Mouse (Mus musculus) A20 (cell line): ENCODE results near the gene Ctnnbip1.

Experiments
- DNase-seq: peaks from one replicate; pipeline ENCODE4 v3.0.0-alpha.2; 2011; ENCODE audit warnings: low read depth, low spot score

Ctnnbip1 gene

GRCm38 (mm10) chr4:149518351-149519220, 550 bp downstream of the Ctnnbip1 start:
- DNase-seq = peak; percentile 42

- DNase-seq = no peak
Measured at GRCm38 (mm10) chr4:149521258-149521657, 3.2 kb downstream of the Ctnnbip1 start.

GRCm38 (mm10) chr4:149523961-149524360, 5.9 kb downstream of the Ctnnbip1 start:
- DNase-seq = no peak

GRCm38 (mm10) chr4:149525170-149525569, 7.1 kb downstream of the Ctnnbip1 start:
- no peak for DNase-seq

DNA sequence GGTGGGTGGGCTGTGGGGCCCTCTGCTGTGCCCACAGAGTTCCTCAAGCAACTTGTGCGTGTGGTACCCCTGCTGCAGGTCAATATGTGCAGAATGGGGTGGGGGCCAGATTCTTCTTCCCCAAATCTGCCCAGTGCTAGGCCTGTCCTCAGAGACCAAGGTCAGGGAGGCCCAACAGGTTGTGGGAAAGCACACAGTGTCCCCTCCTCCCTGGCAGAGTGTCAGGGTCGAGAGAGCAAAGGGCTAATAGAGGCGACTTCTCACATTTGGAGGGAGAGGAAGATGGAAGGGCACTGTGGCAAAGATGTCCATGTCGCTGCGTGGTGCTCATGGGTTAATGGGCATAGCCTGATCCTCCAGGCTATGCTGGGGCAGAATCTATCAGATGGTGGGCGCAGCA, 7.8 kb downstream of the Ctnnbip1 start:
- no peak for DNase-seq

- DNase-seq = no peak
Measured at GRCm38 (mm10) chr4:149526330-149526729, 8.3 kb downstream of the Ctnnbip1 start.

- DNase-seq = no peak
Measured at GRCm38 (mm10) chr4:149527621-149528354, 9.8 kb downstream of the Ctnnbip1 start.

- no peak for DNase-seq
Measured at GRCm38 (mm10) chr4:149529691-149530090, 11.7 kb downstream of the Ctnnbip1 start.

- DNase-seq = no peak
Measured at GRCm38 (mm10) chr4:149539441-149539840, 21.4 kb downstream of the Ctnnbip1 start.

- no peak for DNase-seq
Measured at GRCm38 (mm10) chr4:149541935-149542334, 23.9 kb downstream of the Ctnnbip1 start.

DNA sequence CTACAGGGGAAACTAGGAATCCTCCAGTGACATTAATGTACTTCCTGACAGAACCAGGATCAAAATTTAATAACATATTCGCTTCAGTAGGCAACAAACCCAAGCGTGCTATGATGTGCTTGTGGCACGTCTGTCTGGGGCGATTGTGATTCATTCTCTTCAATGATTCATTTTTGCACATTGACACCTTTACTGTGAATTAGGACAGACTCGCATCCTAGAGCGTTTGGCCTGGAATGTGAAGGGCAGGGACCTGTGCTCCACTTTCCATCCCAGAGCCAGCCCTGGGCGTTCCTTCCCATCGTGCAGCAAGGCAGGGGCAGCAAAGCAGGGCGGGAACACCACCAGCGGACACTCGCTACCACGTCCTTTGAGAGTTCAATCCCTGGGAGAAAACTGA, 24.4 kb downstream of the Ctnnbip1 start:
- DNase-seq = no peak

- peak; percentile 79 for DNase-seq
Measured at GRCm38 (mm10) chr4:149542927-149543553, 25.0 kb downstream of the Ctnnbip1 start.

DNA sequence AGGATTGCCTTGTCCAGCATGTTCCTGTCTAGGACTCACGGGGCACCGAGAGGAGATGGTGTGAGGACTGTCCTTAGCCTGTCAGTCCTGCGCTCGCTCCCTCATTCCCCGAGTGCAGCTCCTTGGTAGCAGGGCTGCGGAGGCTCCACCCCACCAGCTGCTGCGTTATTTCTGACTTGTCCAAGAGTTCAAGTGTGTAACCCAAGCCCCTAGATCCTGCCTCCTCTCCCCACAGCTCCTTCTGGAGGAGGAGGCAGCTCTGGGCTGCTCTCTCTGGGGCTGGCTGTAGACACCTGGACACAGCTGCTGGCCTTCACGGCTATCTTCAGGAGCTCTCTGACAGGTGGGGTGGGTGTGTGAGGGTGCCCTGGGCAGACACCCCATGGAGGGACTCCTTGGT, 26.9 kb downstream of the Ctnnbip1 start:
- DNase-seq = no peak

- DNase-seq = no peak
Measured at GRCm38 (mm10) chr4:149546797-149547444, 28.9 kb downstream of the Ctnnbip1 start.

GRCm38 (mm10) chr4:149547523-149547922, 29.5 kb downstream of the Ctnnbip1 start:
- DNase-seq = no peak

- DNase-seq = peak; percentile 77
Measured at GRCm38 (mm10) chr4:149549221-149549925, 31.3 kb downstream of the Ctnnbip1 start.

GRCm38 (mm10) chr4:149550866-149551265, 32.8 kb downstream of the Ctnnbip1 start:
- DNase-seq = no peak

- no peak for DNase-seq
Measured at GRCm38 (mm10) chr4:149551696-149552095, 33.7 kb downstream of the Ctnnbip1 start.

GRCm38 (mm10) chr4:149553834-149554233, 35.8 kb downstream of the Ctnnbip1 start:
- DNase-seq = no peak

DNA sequence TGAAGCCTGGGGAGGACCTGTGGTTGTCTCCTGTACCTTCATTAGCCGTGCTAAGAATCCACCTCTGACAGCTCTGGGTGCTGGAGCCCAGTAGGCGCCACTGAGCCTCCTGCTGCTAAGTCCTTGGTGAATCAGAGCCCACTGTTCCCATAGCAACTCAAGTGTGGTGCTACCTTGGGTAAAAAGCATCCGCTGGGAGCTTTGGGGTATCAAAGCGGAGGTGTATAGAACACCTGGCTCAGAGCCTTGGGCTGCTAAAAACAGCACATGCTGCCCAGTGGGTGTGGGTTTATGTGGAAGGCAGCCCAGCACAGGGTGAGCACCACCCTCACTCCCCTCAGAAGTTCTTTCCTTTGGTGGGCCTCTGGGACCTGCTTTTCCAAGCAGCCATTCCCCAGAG, 38.1 kb downstream of the Ctnnbip1 start:
- no peak for DNase-seq

DNA sequence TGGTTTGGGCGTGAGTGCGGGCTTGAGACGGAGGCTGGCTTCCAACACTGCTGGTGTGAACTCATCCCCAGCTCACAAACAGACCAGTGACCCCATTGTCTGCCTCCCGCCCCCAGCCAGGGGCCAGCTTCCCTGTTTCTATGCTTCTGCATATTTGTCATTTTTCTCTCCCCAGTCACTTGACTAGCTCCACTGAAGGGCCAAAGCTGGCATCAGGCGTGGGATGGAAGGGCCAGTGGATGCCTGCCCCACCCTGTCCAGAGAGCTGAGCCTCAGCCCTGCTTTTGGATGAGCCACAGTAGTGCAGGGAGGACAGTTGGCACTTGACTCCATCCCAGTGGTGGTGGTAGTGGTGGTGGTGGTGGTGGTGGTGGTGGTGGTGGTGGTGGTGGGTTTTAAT, 39.9 kb downstream of the Ctnnbip1 start:
- DNase-seq = no peak
